Mouse (Mus musculus): ENCODE data around the gene Atg7. TPM values are rescaled to one million over a fixed set of nuclear protein-coding genes. Genes with fewer than 3 reads are reported as not detected.
A peak's percentile ranks its signal among the peaks of the same experiment; 100 is the strongest.

Atg7 gene
- total RNA-seq, 2 experiments from 2014 or later, result 28.9 to 29.1 TPM

- Histone ChIP-seq H3K27ac (no peak overlapping the region; the same call in 1 of the 2 replicates), H3K4me3 (no peak overlapping the region)
- intact Hi-C loops (cut with DNase I), result no loop called here
- no peak for DNase-seq (ENCODE audit: extremely low spot score in 1 of 2, low spot score in 2 of 2)
- no peak for TF ChIP-seq CTCF (IDR thresholded peaks at IDR 0.05)
Measured at GRCm38 (mm10) chr6:114833791-114834346, 191.0 kb downstream of the Atg7 start.

GRCm38 (mm10) chr6:114835344-114835743, 192.4 kb downstream of the Atg7 start:
- intact Hi-C loops (cut with DNase I), result no loop called here
- no peak overlapping the region for H3K4me3 ChIP-seq
- no peak for TF ChIP-seq CTCF (IDR thresholded peaks at IDR 0.05)
- H3K27ac ChIP-seq, result no peak overlapping the region
- DNase-seq (ENCODE audit: extremely low spot score in 1 of 2, low spot score in 2 of 2), result no peak

- TF ChIP-seq CTCF (IDR thresholded peaks at IDR 0.05), result no peak
- intact Hi-C loops (cut with DNase I), result no loop called here
Measured at GRCm38 (mm10) chr6:114835752-114836151, 192.9 kb downstream of the Atg7 start.

GRCm38 (mm10) chr6:114836433-114836832, 193.5 kb downstream of the Atg7 start:
- DNase-seq (ENCODE audit: extremely low spot score in 1 of 2, low spot score in 2 of 2), result no peak
- no peak for TF ChIP-seq CTCF (IDR thresholded peaks at IDR 0.05)
- no peak overlapping the region for H3K4me3 ChIP-seq
- intact Hi-C loops (cut with DNase I), result no loop called here
- H3K27ac ChIP-seq, result no peak overlapping the region

More at GRCm38 (mm10) chr6:114835752-114836151, 192.9 kb downstream of the Atg7 start:
- DNase-seq (ENCODE audit: extremely low spot score in 1 of 2, low spot score in 2 of 2), result no peak
- Histone ChIP-seq H3K27ac (no peak overlapping the region), H3K4me3 (no peak overlapping the region)

- intact Hi-C loops (cut with DNase I), result no loop called here
Measured at GRCm38 (mm10) chr6:114838872-114839271, 196.0 kb downstream of the Atg7 start.

DNA sequence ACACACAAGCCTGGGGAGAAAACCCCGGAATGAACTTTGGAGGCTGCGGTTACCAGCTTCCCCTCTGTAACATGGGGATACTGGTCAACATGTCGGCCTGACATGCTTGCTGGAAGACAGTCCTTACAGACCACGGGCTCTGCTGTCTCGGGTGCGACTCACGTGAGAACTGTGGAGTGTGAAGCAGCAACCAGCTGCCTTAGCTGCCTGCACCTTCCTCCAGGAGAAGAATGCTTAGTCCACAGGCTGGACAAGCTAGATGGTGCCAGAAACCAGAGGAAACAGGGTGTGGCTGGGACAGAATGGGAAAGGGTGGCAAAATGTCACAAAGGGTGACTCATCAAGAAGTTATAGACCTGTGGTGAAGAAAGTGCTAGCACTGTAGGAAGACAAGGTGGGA, 197.1 kb downstream of the Atg7 start:
- Histone ChIP-seq H3K4me3 (no peak overlapping the region), H3K27ac (no peak overlapping the region)
- intact Hi-C loops (cut with DNase I), result no loop called here
- no peak for DNase-seq (ENCODE audit: extremely low spot score in 1 of 2, low spot score in 2 of 2)
- TF ChIP-seq CTCF (IDR thresholded peaks at IDR 0.05), result no peak

More at GRCm38 (mm10) chr6:114838872-114839271, 196.0 kb downstream of the Atg7 start:
- H3K27ac ChIP-seq, result no peak overlapping the region
- no peak for TF ChIP-seq CTCF (IDR thresholded peaks at IDR 0.05)
- H3K4me3 ChIP-seq, result no peak overlapping the region
- DNase-seq (ENCODE audit: extremely low spot score in 1 of 2, low spot score in 2 of 2), result no peak

GRCm38 (mm10) chr6:114842131-114842530, 199.2 kb downstream of the Atg7 start:
- intact Hi-C loops (cut with DNase I), result no loop called here
- no peak overlapping the region for H3K4me3 ChIP-seq
- no peak overlapping the region for H3K27ac ChIP-seq
- no peak for DNase-seq (ENCODE audit: extremely low spot score in 1 of 2, low spot score in 2 of 2)
- TF ChIP-seq CTCF (IDR thresholded peaks at IDR 0.05), result no peak

DNA sequence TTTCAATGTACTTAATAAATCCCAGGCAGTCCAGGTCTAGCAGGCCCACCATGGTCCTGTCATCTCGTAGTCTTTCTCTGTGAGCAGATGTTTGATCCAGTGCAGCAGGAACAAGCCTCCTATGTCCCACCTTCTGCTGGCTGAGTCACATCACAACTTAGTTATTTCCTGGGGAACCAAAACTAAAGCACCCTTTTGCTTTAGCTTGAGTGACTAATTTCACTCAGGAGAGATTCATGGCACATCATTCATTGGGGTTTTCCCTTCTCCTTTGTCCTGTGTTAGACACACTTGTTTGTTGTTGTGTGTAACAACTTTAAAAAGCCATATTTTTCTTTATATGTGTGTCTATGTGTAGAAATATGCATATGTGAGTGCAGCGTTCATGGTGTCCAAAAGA, 200.0 kb downstream of the Atg7 start:
- Histone ChIP-seq H3K27ac (no peak overlapping the region), H3K4me3 (no peak overlapping the region)
- peak; percentile 14; the same call in 1 of the 2 replicates for TF ChIP-seq CTCF (IDR thresholded peaks at IDR 0.05)
- no peak for DNase-seq (ENCODE audit: extremely low spot score in 1 of 2, low spot score in 2 of 2)
- intact Hi-C loops (cut with DNase I), result no loop called here

DNA sequence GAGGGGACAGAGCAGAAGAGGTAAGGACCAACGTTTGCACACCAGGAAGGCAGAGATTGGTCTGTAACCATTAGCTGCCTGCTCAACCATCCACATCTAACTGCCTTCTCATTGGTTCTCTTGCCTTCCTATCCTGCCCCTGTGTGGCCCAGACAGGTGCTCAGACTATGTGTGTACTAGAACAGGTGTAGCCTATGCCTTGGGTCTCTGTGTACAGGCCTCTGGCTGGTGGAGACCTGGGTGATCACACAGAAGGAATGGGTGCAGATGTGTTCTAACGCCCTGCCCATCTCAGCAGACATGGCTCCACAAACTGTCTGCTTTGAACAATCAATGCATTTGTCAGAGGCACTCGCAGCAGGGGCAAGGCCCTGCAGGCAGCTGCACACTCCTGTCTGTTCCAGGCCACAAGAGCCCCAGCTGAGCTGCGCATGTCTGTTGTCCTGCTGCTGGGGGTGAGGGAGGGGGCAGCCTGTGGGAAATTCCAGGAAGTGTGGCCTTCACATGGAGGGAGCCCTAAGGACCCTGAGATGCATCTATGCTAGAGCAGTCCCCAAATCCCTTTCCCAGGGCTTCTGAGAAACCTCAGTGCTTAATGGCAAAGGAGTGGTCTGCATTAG, 203.4 kb downstream of the Atg7 start:
- no peak for DNase-seq (ENCODE audit: extremely low spot score in 1 of 2, low spot score in 2 of 2)
- no peak for TF ChIP-seq CTCF (IDR thresholded peaks at IDR 0.05)
- intact Hi-C loops (cut with DNase I), result no loop called here
- no peak overlapping the region for H3K27ac ChIP-seq
- no peak overlapping the region for H3K4me3 ChIP-seq

GRCm38 (mm10) chr6:114847582-114848174, 204.8 kb downstream of the Atg7 start:
- no peak for TF ChIP-seq CTCF (IDR thresholded peaks at IDR 0.05)
- no peak overlapping the region for H3K27ac ChIP-seq
- no peak for DNase-seq (ENCODE audit: extremely low spot score in 1 of 2, low spot score in 2 of 2)
- H3K4me3 ChIP-seq, result no peak overlapping the region
- intact Hi-C loops (cut with DNase I), result no loop called here

GRCm38 (mm10) chr6:114848761-114849160, 205.9 kb downstream of the Atg7 start:
- Histone ChIP-seq H3K27ac (no peak overlapping the region), H3K4me3 (no peak overlapping the region)
- TF ChIP-seq CTCF (IDR thresholded peaks at IDR 0.05), result no peak
- intact Hi-C loops (cut with DNase I), result no loop called here
- no peak for DNase-seq (ENCODE audit: extremely low spot score in 1 of 2, low spot score in 2 of 2)

DNA sequence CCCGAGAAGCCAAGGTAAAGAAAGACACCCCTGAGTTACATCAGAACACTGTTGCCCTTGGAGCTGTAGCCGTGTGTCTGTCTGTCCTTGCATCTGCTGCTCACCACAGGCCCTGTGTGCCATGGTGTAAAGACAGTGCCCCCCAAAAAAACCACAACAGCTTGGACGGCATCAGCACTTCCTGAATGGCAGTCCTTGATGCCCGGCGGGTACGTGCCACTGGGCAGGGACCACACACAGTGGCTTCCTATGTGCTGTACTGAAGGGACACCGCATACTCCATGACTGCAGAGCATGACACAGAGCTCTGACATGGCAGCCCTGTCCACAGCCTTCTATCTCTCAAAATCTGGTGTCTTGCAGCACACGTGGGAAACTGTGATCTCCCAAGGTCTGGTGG, 206.9 kb downstream of the Atg7 start:
- no peak for DNase-seq (ENCODE audit: extremely low spot score in 1 of 2, low spot score in 2 of 2)
- H3K4me3 ChIP-seq, result no peak overlapping the region
- intact Hi-C loops (cut with DNase I), result no loop called here
- no peak overlapping the region for H3K27ac ChIP-seq
- TF ChIP-seq CTCF (IDR thresholded peaks at IDR 0.05), result no peak

- intact Hi-C loops (cut with DNase I), result no loop called here
Measured at GRCm38 (mm10) chr6:114851688-114852087, 208.8 kb downstream of the Atg7 start.

More at GRCm38 (mm10) chr6:114851688-114852087, 208.8 kb downstream of the Atg7 start:
- DNase-seq (ENCODE audit: extremely low spot score in 1 of 2, low spot score in 2 of 2), result no peak
- Histone ChIP-seq H3K4me3 (no peak overlapping the region), H3K27ac (no peak overlapping the region; the same call in 1 of the 2 replicates)
- TF ChIP-seq CTCF (IDR thresholded peaks at IDR 0.05), result no peak

Data from left cerebral cortex, adult 2 months (tissue).